Mouse (Mus musculus): Measurements from ENCODE around the gene Zbtb5. TPM values are rescaled to one million over a fixed set of nuclear protein-coding genes. Genes with fewer than 3 reads are reported as not detected.
A peak's percentile ranks its signal among the peaks of the same experiment; 100 is the strongest.

Zbtb5 gene
- total and polyA plus RNA-seq, 3 experiments, result 9.1 to 10.2 TPM; not detected in 1

DNA sequence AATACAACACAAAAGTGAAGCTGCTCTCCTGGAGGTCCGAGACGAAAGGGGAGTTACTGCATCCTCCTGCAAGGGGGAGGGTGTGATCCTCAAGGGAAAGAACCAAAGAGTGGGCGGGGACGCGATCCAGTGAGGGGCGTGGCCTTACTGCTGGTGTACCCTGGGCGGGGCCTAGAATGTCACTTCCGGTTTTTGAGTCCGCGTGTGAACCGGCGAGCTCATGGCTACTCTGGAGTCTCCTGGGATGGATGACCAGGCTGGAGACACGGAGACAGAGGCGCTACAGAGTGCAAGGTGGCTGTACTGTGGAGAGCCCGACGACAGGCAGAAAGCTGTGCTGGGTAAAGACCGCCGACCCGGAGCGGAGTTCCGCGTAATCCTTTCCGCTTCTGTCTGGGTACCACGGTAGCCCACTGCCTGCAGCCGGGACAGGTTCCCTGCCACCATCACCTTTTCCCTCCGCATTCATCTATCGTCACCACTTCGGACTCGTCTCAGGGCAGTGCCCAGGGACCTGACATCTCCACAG lies 6.3 kb upstream of the Zbtb5 start, which contains the start of gene Polr1e (continued):
- TF ChIP-seq ETS1 (IDR thresholded peaks at IDR 0.05; ENCODE audit: low read depth, low read length) (0 out of 2 replicates have a peak, but pooled peaks have one; percentile 20), POLR2AphosphoS5 (IDR thresholded peaks at IDR 0.05; ENCODE audit: borderline replicate concordance, low read depth, low read length) (no peak), MXI1 (IDR thresholded peaks at IDR 0.05; ENCODE audit: low read depth, low read length) (peak; percentile 91), ZMIZ1 (IDR thresholded peaks at IDR 0.05; ENCODE audit: low read depth, low read length) (0 out of 2 replicates have a peak, but pooled peaks have one; percentile 61), MYC (IDR thresholded peaks at IDR 0.05; ENCODE audit: low read depth, low read length) (peak; percentile 90), E2F4 (IDR thresholded peaks at IDR 0.05; ENCODE audit: borderline replicate concordance, low read depth, low read length) (no peak), CTCF (IDR thresholded peaks at IDR 0.05 in 2 of 3, conservative IDR thresholded peaks at IDR 0.05 in 1 of 3; ENCODE audit: control insufficient read depth in 1 of 3, insufficient read depth in 1 of 3, low read depth in 2 of 3, low read length in 3 of 3, poor library complexity in 1 of 3, severe bottlenecking in 1 of 3) (no peak), RAD21 (IDR thresholded peaks at IDR 0.05; ENCODE audit: low read depth, low read length) (no peak)

DNA sequence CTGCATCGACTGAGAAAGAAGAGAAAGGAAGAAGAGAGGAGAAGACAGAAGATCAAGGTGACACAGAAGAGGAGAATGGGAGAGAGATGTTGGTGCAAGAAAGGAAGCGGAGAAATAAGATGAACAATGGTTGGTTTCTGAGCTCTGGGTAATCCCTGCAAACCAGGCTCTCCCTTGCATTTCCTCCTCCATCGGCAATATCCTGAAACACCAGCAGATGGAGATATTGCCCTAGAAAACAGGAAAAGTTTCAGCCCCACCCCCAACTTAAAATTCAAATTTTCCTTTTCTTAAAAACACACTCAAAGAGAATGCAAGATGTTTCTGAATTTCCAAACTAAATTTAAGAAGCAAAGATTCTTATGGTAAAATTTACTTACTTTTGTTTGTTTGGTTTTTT lies 3.4 kb upstream of the Zbtb5 start:
- Histone ChIP-seq H3K9ac (ENCODE audit: control insufficient read depth, low read depth, low read length, poor library complexity, severe bottlenecking) (no peak overlapping the region), H3K36me3 (ENCODE audit: control insufficient read depth in 1 of 2, insufficient read depth in 2 of 2, low read length in 2 of 2) (peaks cover 0 to 25% of the 10 kb centered on the region in 2 experiments; a peak in 2 of 4 replicates), H3K27ac (ENCODE audit: control insufficient read depth, low read depth, low read length) (no peak overlapping the region), H3K79me2 (ENCODE audit: control insufficient read depth, insufficient read depth, low read length, poor library complexity) (peaks cover 27% of the 10 kb centered on the region), H3K9me3 (replicated peaks; ENCODE audit: insufficient read depth, low read length) (no peaks in the 10 kb centered on the region), H3K4me1 (ENCODE audit: control insufficient read depth in 1 of 2, insufficient read depth in 2 of 2, low read length in 2 of 2) (peaks cover 4 to 27% of the 10 kb centered on the region in 2 experiments), H3K4me3 (ENCODE audit: control insufficient read depth in 1 of 2, insufficient read depth in 1 of 2, low read depth in 2 of 2, low read length in 2 of 2) (no peak overlapping the region), H3K27me3 (ENCODE audit: control insufficient read depth in 1 of 2, insufficient read depth in 2 of 2, low read length in 2 of 2) (no peaks in the 10 kb centered on the region)
- peak; percentile 81 for DNase-seq (ENCODE audit: low read depth, low spot score)
- no peak for TF ChIP-seq TCF12 (IDR thresholded peaks at IDR 0.05; ENCODE audit: low read depth, low read length)
- TF ChIP-seq POLR2AphosphoS2 (IDR thresholded peaks at IDR 0.05; ENCODE audit: low read length), result no peak
- no peak for TF ChIP-seq ETS1 (IDR thresholded peaks at IDR 0.05; ENCODE audit: low read depth, low read length)
- 0 out of 2 replicates have a peak, but pooled peaks have one; percentile 24 for TF ChIP-seq RCOR1 (IDR thresholded peaks at IDR 0.05; ENCODE audit: low read depth, low read length)
- TF ChIP-seq ZMIZ1 (IDR thresholded peaks at IDR 0.05; ENCODE audit: low read depth, low read length), result no peak
- TF ChIP-seq NRF1 (IDR thresholded peaks at IDR 0.05; ENCODE audit: insufficient read depth, low read depth, low read length, poor library complexity, severe bottlenecking), result no peak
- TF ChIP-seq POLR2AphosphoS5 (IDR thresholded peaks at IDR 0.05; ENCODE audit: borderline replicate concordance, low read depth, low read length), result no peak
- peak; percentile 63; the same call in 1 of the 2 replicates for TF ChIP-seq SIN3A (IDR thresholded peaks at IDR 0.05; ENCODE audit: low read length)
- no peak for TF ChIP-seq GABPA (IDR thresholded peaks at IDR 0.05; ENCODE audit: low read depth, low read length)
- TF ChIP-seq TBP (IDR thresholded peaks at IDR 0.05; ENCODE audit: low read depth, low read length), result 0 out of 2 replicates have a peak, but pooled peaks have one; percentile 19
- no peak for TF ChIP-seq UBTF (IDR thresholded peaks at IDR 0.05; ENCODE audit: borderline replicate concordance, insufficient read depth, low read depth, low read length)
- peak; percentile 33; the same call in 1 of the 2 replicates for TF ChIP-seq CHD2 (IDR thresholded peaks at IDR 0.05; ENCODE audit: low read length)
- TF ChIP-seq SMC3 (IDR thresholded peaks at IDR 0.05; ENCODE audit: low read depth, low read length), result peak; percentile 80
- TF ChIP-seq CTCF (IDR thresholded peaks at IDR 0.05 in 2 of 3, conservative IDR thresholded peaks at IDR 0.05 in 1 of 3; ENCODE audit: control insufficient read depth in 1 of 3, insufficient read depth in 1 of 3, low read depth in 2 of 3, low read length in 3 of 3, poor library complexity in 1 of 3, severe bottlenecking in 1 of 3), result peak; percentile 49 to 92 (median 70)
- TF ChIP-seq E2F4 (IDR thresholded peaks at IDR 0.05; ENCODE audit: borderline replicate concordance, low read depth, low read length), result no peak
- TF ChIP-seq ZKSCAN1 (IDR thresholded peaks at IDR 0.05; ENCODE audit: low read depth, low read length), result no peak
- TF ChIP-seq EP300 (IDR thresholded peaks at IDR 0.05; ENCODE audit: low read depth in 1 of 2, low read length in 2 of 2), result no peak
- TF ChIP-seq USF1 (IDR thresholded peaks at IDR 0.05; ENCODE audit: low read depth, low read length), result no peak
- no peak for TF ChIP-seq MEF2A (IDR thresholded peaks at IDR 0.05; ENCODE audit: extremely low read depth, insufficient replicate concordance, low read depth, low read length, poor library complexity, severe bottlenecking)
- no peak for TF ChIP-seq MYB (IDR thresholded peaks at IDR 0.05; ENCODE audit: low read depth, low read length)
- no peak for TF ChIP-seq ZNF384 (IDR thresholded peaks at IDR 0.05; ENCODE audit: low read depth, low read length)
- no peak for TF ChIP-seq CHD1 (IDR thresholded peaks at IDR 0.05; ENCODE audit: low read depth, low read length)
- peak; percentile 97 for TF ChIP-seq RAD21 (IDR thresholded peaks at IDR 0.05; ENCODE audit: low read depth, low read length)
- TF ChIP-seq JUND (IDR thresholded peaks at IDR 0.05; ENCODE audit: low read depth, low read length), result no peak
- TF ChIP-seq MAX (IDR thresholded peaks at IDR 0.05; ENCODE audit: low read length), result no peak
- TF ChIP-seq BHLHE40 (IDR thresholded peaks at IDR 0.05; ENCODE audit: borderline replicate concordance, low read depth, low read length), result peak; percentile 53; the same call in 1 of the 2 replicates
- no peak for TF ChIP-seq USF2 (IDR thresholded peaks at IDR 0.05; ENCODE audit: borderline replicate concordance in 1 of 2, insufficient read depth in 1 of 2, low read depth in 1 of 2, low read length in 2 of 2)
- no peak for TF ChIP-seq HCFC1 (IDR thresholded peaks at IDR 0.05; ENCODE audit: low read depth, low read length)
- no peak for TF ChIP-seq POLR2A (IDR thresholded peaks at IDR 0.05; ENCODE audit: control insufficient read depth in 1 of 2, insufficient read depth in 1 of 2, low read depth in 1 of 2, low read length in 2 of 2, poor library complexity in 1 of 2)
- TF ChIP-seq MYC (IDR thresholded peaks at IDR 0.05; ENCODE audit: low read depth, low read length), result no peak
- TF ChIP-seq GATA1 (IDR thresholded peaks at IDR 0.05; ENCODE audit: low read depth, low read length), result no peak
